Mouse (Mus musculus) forebrain, embryonic 13.5 days (tissue): ENCODE data around the gene Zfyve9. TPM values are rescaled to one million over a fixed set of nuclear protein-coding genes. Genes with fewer than 3 reads are reported as not detected.

Experiments used
- ATAC-seq: fragments of 200-750 bp; cut with Nextera tagmentation; 2 replicates; pipeline ENCODE4 v1.8.0; 2017
- H3K27ac ChIP-seq: fragments of 300-500 bp; sonication (generic); 2 replicates; pipeline ENCODE4 v1.5.1; 2015; ENCODE audit warnings: inconsistent platforms, mild to moderate bottlenecking, moderate library complexity
- H3K27me3 ChIP-seq: fragments of 300-500 bp; sonication (generic); 2 replicates; pipeline ENCODE4 v1.6.1; 2015; ENCODE audit warnings: mild to moderate bottlenecking, inconsistent platforms
- H3K36me3 ChIP-seq: fragments of 300-500 bp; sonication (generic); 2 replicates; pipeline ENCODE4 v1.6.1; 2015; ENCODE audit warnings: mild to moderate bottlenecking, inconsistent platforms; ENCODE audit not compliant: poor library complexity, severe bottlenecking
- H3K4me1 ChIP-seq: fragments of 300-500 bp; sonication (generic); 2 replicates; pipeline ENCODE4 v1.6.1; 2015; ENCODE audit warnings: inconsistent platforms
- H3K4me2 ChIP-seq: fragments of 300-500 bp; sonication (generic); 2 replicates; pipeline ENCODE4 v1.6.1; 2015; ENCODE audit warnings: inconsistent platforms, mild to moderate bottlenecking, moderate library complexity
- H3K4me3 ChIP-seq: fragments of 300-500 bp; sonication (generic); 2 replicates; pipeline ENCODE4 v1.5.1; 2015; ENCODE audit warnings: mild to moderate bottlenecking, inconsistent platforms
- H3K9ac ChIP-seq: fragments of 300-500 bp; sonication (generic); 2 replicates; pipeline ENCODE4 v1.6.1; 2015; ENCODE audit warnings: mild to moderate bottlenecking, inconsistent platforms
- H3K9me3 ChIP-seq: fragments of 300-500 bp; sonication (generic); replicated peaks from 2 replicates; pipeline ENCODE4 v1.6.1; 2016; ENCODE audit warnings: inconsistent platforms
- WGBS: fragments of 180-500 bp; shearing (Covaris S2); methylation state at CpG from one replicate; pipeline ENCODE4 v1.1.7; 2015; 5-methylcytosine and 5-hydroxymethylcytosine counted together
- polyA plus RNA-seq: library from polyadenylated mRNA; unstranded; fragments of >200 nt; fragmentation: Nextera tagmentation; extraction: Ambion mirVana; gene quantifications from 2 replicates; pipeline ENCODE4 v1.2.1, GENCODE M21; 2015

The Zfyve9 gene
- polyA plus RNA-seq, 1 experiment from 2014 or later: 5.4 TPM

DNA sequence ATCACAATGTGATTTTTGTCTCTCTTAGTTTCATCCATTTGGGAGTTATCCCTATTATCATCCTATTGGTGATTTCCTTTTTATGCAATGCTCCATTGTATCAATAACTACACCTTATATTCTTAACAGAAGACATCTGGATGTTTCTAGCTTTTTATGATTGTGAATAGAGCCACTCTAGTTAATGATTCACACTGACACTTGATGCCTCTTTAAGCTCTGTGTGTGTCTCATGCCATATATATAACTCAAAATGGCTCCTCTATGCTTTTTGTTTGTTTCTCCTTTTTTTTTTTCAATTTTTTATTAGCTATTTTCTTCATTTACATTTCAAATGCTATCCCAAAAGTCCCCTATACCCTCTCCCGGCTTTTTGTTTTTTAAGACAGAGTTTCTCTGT, 184.8 kb downstream of the Zfyve9 start:
- H3K4me3 ChIP-seq: no peak overlapping the region
- H3K9me3 ChIP-seq: no peaks in the 10 kb centered on the region
- H3K4me2 ChIP-seq: no peak overlapping the region
- H3K36me3 ChIP-seq: peaks cover 14% of the 10 kb centered on the region; the same call in 1 of the 2 replicates
- WGBS: 97% methylated on average over 1 of the region's 1 CpGs
- ATAC-seq: no peak
- H3K27ac ChIP-seq: no peak overlapping the region
- H3K9ac ChIP-seq: no peak overlapping the region
- no peaks in the 10 kb centered on the region for H3K4me1 ChIP-seq
- no peaks in the 10 kb centered on the region for H3K27me3 ChIP-seq

DNA sequence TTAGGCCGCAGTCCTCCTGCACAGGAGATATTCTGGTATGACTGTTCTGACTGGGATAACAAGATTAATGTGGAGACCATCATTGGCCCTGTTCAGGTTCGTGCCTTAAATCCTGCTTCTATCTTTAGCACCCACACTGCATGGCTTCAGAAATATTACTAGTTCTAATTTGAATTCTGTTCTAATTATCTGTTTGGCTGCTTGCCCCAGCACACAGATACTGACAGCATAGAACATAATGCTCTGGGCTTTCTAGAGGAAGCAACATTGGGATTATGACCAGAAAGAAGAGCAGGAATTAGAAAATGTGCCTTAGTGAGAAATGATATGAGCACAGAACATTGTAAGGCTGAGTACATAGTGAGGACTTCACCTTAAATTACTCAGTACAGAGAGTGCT, 187.2 kb downstream of the Zfyve9 start:
- H3K9ac ChIP-seq: no peak overlapping the region
- no peaks in the 10 kb centered on the region for H3K4me1 ChIP-seq
- H3K4me3 ChIP-seq: no peak overlapping the region
- H3K9me3 ChIP-seq: no peaks in the 10 kb centered on the region
- no peak overlapping the region for H3K4me2 ChIP-seq
- H3K36me3 ChIP-seq: peaks cover 10% of the 10 kb centered on the region; the same call in 1 of the 2 replicates
- no peaks in the 10 kb centered on the region for H3K27me3 ChIP-seq
- no peak overlapping the region for H3K27ac ChIP-seq
- no peak for ATAC-seq
- WGBS: 90% methylated on average over 2 of the region's 2 CpGs

Other genes with a start within 250 kb of the Zfyve9 start
- gene Prpf38a, start 201.5 kb downstream of the Zfyve9 start, polyA plus RNA-seq: 112 and 114 TPM in 2 replicates
- gene Orc1, start 201.4 kb downstream of the Zfyve9 start, polyA plus RNA-seq: 6.6 and 8.1 TPM in 2 replicates
- gene Cc2d1b, start 160.9 kb downstream of the Zfyve9 start, polyA plus RNA-seq: 18.8 and 22.4 TPM in 2 replicates
- 1.6 and 2.2 TPM in 2 replicates for gene 3110021N24Rik, start 61.1 kb downstream of the Zfyve9 start, polyA plus RNA-seq
- gene Btf3l4, start 52.8 kb upstream of the Zfyve9 start, polyA plus RNA-seq: 256 and 275 TPM in 2 replicates
- gene Txndc12, start 53.8 kb upstream of the Zfyve9 start, polyA plus RNA-seq: 89.6 and 92.8 TPM in 2 replicates
- gene Kti12, start 67.0 kb upstream of the Zfyve9 start, polyA plus RNA-seq: 35.1 and 38.5 TPM in 2 replicates
- gene A730015C16Rik, start 67.8 kb upstream of the Zfyve9 start, polyA plus RNA-seq: 1.4 and 1.7 TPM in 2 replicates
- 38.0 and 54.1 TPM in 2 replicates for gene Rab3b, start 98.3 kb upstream of the Zfyve9 start, polyA plus RNA-seq
- 82.1 and 83.3 TPM in 2 replicates for gene Nrd1, start 219.9 kb upstream of the Zfyve9 start, polyA plus RNA-seq